Mouse (Mus musculus): ENCODE results near the gene Ldlrad3. TPM values are rescaled to one million over a fixed set of nuclear protein-coding genes. Genes with fewer than 3 reads are reported as not detected.

Ldlrad3 gene
- total and polyA plus RNA-seq, 3 experiments = 3.5 to 6.1 TPM; not detected in 1

DNA sequence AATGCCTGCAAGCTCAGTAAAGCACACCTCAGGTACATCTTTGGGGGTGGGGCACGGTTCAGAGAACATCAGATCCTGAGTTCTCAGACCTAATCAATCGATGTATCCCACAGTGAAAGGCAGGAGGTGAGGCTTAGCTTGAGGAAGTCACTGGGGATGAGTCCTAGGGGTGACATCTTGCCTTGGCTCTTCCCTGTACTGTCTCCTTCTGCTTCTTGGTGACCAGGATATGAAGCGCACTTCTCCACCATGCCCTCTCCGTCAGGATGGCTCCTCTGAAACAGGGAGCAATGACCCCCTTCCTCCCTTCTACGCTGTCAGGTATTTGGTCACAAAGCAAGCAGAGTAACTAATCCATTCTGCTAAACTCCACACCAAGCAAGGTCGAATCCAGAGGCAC is 79.5 kb downstream of the Ldlrad3 start (continued):
- TF ChIP-seq KAT2A (conservative IDR thresholded peaks at IDR 0.05; ENCODE audit: low read depth, low read length) = no peak

GRCm38 (mm10) chr2:102105454-102105853 is 80.7 kb downstream of the Ldlrad3 start:
- no peaks in the 10 kb centered on the region for H3K36me3 ChIP-seq (ENCODE audit: control insufficient read depth in 1 of 2, insufficient read depth in 2 of 2, low read length in 2 of 2)
- H3K4me1 ChIP-seq (ENCODE audit: control insufficient read depth in 1 of 2, insufficient read depth in 2 of 2, low read length in 2 of 2) = no peaks in the 10 kb centered on the region
- no peak overlapping the region for H3K9ac ChIP-seq (ENCODE audit: control insufficient read depth, low read depth, low read length, poor library complexity, severe bottlenecking)
- no peak overlapping the region for H3K27ac ChIP-seq (ENCODE audit: control insufficient read depth, low read depth, low read length)
- H3K4me3 ChIP-seq (ENCODE audit: control insufficient read depth in 1 of 2, insufficient read depth in 1 of 2, low read depth in 2 of 2, low read length in 2 of 2) = no peak overlapping the region
- DNase-seq (ENCODE audit: low read depth, low spot score) = no peak
- H3K79me2 ChIP-seq (ENCODE audit: control insufficient read depth, insufficient read depth, low read length, poor library complexity) = no peaks in the 10 kb centered on the region
- H3K27me3 ChIP-seq (ENCODE audit: control insufficient read depth in 1 of 2, insufficient read depth in 2 of 2, low read length in 2 of 2) = no peaks in the 10 kb centered on the region
- no peaks in the 10 kb centered on the region for H3K9me3 ChIP-seq (replicated peaks; ENCODE audit: insufficient read depth, low read length)
- TF ChIP-seq HCFC1 (IDR thresholded peaks at IDR 0.05; ENCODE audit: low read depth, low read length) (no peak), ZNF384 (IDR thresholded peaks at IDR 0.05; ENCODE audit: low read depth, low read length) (no peak), GABPA (IDR thresholded peaks at IDR 0.05; ENCODE audit: low read depth, low read length) (no peak), KAT2A (conservative IDR thresholded peaks at IDR 0.05; ENCODE audit: low read depth, low read length) (no peak), MEF2A (IDR thresholded peaks at IDR 0.05; ENCODE audit: extremely low read depth, insufficient replicate concordance, low read depth, low read length, poor library complexity, severe bottlenecking) (no peak), USF2 (IDR thresholded peaks at IDR 0.05; ENCODE audit: borderline replicate concordance in 1 of 2, insufficient read depth in 1 of 2, low read depth in 1 of 2, low read length in 2 of 2) (no peak), BHLHE40 (IDR thresholded peaks at IDR 0.05; ENCODE audit: borderline replicate concordance, low read depth, low read length) (no peak)

DNA sequence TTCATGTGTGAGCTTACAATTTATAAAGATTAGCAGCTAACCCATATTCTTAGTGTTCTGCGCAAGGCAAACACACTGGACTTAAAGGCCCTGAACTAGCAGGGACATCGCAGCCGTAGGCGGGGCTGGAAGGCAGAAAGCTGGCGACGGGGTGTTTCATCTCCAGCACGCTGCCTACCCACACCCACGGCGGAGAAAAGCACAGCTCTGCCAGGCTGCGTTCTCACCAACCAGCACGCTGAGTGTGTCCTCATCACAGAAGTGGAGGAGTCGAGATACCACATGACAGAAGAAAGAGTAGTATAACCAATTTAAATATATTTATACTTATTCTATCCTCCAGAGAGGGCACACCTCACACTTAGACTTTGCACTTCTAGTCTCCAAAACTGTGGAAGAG is 82.2 kb downstream of the Ldlrad3 start:
- no peak for TF ChIP-seq MYB (IDR thresholded peaks at IDR 0.05; ENCODE audit: low read depth, low read length)
- TF ChIP-seq NELFE (IDR thresholded peaks at IDR 0.05; ENCODE audit: low read depth, low read length) = no peak
- TF ChIP-seq CTCF (IDR thresholded peaks at IDR 0.05 in 2 of 3, conservative IDR thresholded peaks at IDR 0.05 in 1 of 3; ENCODE audit: control insufficient read depth in 1 of 3, insufficient read depth in 1 of 3, low read depth in 2 of 3, low read length in 3 of 3, poor library complexity in 1 of 3, severe bottlenecking in 1 of 3) = no peak
- no peak for TF ChIP-seq GATA1 (IDR thresholded peaks at IDR 0.05; ENCODE audit: low read depth, low read length)
- TF ChIP-seq TAL1 (IDR thresholded peaks at IDR 0.05; ENCODE audit: low read length) = no peak
- no peak for TF ChIP-seq POLR2AphosphoS5 (IDR thresholded peaks at IDR 0.05; ENCODE audit: borderline replicate concordance, low read depth, low read length)
- no peak for TF ChIP-seq GABPA (IDR thresholded peaks at IDR 0.05; ENCODE audit: low read depth, low read length)
- no peak for TF ChIP-seq ZNF384 (IDR thresholded peaks at IDR 0.05; ENCODE audit: low read depth, low read length)
- TF ChIP-seq TBP (IDR thresholded peaks at IDR 0.05; ENCODE audit: low read depth, low read length) = no peak
- no peaks in the 10 kb centered on the region for H3K9me3 ChIP-seq (replicated peaks; ENCODE audit: insufficient read depth, low read length)
- no peaks in the 10 kb centered on the region for H3K36me3 ChIP-seq (ENCODE audit: control insufficient read depth in 1 of 2, insufficient read depth in 2 of 2, low read length in 2 of 2)
- H3K4me3 ChIP-seq (ENCODE audit: control insufficient read depth in 1 of 2, insufficient read depth in 1 of 2, low read depth in 2 of 2, low read length in 2 of 2) = no peak overlapping the region
- DNase-seq (ENCODE audit: low read depth, low spot score) = no peak
- H3K79me2 ChIP-seq (ENCODE audit: control insufficient read depth, insufficient read depth, low read length, poor library complexity) = no peaks in the 10 kb centered on the region
- H3K4me1 ChIP-seq (ENCODE audit: control insufficient read depth in 1 of 2, insufficient read depth in 2 of 2, low read length in 2 of 2) = no peaks in the 10 kb centered on the region
- H3K27me3 ChIP-seq (ENCODE audit: control insufficient read depth in 1 of 2, insufficient read depth in 2 of 2, low read length in 2 of 2) = no peaks in the 10 kb centered on the region
- H3K9ac ChIP-seq (ENCODE audit: control insufficient read depth, low read depth, low read length, poor library complexity, severe bottlenecking) = no peak overlapping the region
- H3K27ac ChIP-seq (ENCODE audit: control insufficient read depth, low read depth, low read length) = no peak overlapping the region
